Mouse (Mus musculus): ENCODE results near the gene Stx7.
"Not testable (repeated sequence)": the region's sequence is repeated elsewhere in the genome, so short reads cannot be mapped to it uniquely, and the experiment has no call there.

The Stx7 gene

GRCm38 (mm10) chr10:24149135-24149781 lies at the start of gene Stx7:
Gene Stx7, plus strand, starts transcription at chr10:24149302.
- peak; percentile 91 for DNase-seq

DNA sequence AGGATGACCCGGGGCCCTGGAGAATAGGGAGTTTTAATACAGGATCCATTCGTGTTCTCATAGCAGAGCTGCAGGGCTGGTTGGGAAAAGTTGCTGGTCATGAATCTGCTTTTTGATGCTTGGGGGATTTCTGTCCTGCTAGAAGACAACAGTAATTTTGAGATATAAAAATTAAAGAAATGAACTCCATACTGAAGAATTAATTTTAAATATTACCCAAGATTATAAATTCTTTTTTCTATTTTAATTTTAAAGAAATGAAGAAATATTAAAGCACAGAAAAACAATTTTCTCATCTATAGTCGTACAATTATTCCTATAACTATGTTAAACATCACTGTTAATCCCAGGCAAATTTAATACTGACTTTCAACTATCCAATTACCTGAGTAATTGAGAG lies 47.3 kb upstream of the Stx7 start, which contains the start of gene Taar8c:
Gene Taar8c, minus strand, starts transcription at position 101 of the 400 bp plus-strand sequence.
- not testable (repeated sequence) for DNase-seq

- DNase-seq = not testable (repeated sequence)
Measured at GRCm38 (mm10) chr10:24103299-24103698, 45.8 kb upstream of the Stx7 start.

- DNase-seq = no peak
Measured at GRCm38 (mm10) chr10:24107747-24108146, 41.4 kb upstream of the Stx7 start.

DNA sequence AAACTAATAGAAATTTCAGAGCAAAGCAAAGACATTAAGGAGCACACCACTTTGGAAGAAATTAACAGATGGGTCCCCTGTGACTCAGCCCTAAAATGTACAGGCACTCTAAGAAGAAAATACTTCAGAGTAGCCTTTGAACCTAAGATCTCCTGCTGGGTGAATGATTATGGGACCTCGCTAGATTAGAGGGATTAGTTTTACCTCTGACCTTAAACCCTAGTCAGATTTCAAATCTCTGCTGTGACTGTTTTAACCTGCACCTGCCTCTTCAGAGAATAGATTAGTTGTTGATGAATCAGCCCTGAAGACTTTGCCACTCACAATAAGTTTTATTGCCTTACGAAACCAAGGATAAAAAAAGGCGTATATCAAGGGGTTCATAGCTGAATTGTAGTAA lies 40.9 kb upstream of the Stx7 start:
- no peak for DNase-seq

DNA sequence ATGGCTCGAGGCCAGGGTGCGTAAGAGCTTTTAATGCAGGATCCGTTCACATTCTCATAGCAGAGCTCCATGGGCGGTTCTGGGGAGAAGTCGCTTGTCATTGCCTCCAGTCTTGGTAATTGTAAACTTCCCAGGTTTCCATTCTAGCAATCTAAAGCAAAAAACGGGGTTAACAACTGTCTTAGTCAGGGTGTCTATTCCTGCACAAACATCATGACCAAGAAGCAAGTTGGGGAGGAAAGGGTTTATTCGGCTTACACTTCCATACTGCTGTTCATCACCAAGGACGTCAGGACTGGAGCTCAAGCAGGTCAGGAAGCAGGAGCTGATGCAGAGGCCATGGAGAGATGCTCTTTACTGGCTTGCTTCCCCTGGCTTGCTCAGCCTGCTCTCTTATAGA lies 39.7 kb upstream of the Stx7 start, which contains the start of gene Taar9:
Gene Taar9, minus strand, starts transcription at position 101 of the 400 bp plus-strand sequence.
- not testable (repeated sequence) for DNase-seq

DNA sequence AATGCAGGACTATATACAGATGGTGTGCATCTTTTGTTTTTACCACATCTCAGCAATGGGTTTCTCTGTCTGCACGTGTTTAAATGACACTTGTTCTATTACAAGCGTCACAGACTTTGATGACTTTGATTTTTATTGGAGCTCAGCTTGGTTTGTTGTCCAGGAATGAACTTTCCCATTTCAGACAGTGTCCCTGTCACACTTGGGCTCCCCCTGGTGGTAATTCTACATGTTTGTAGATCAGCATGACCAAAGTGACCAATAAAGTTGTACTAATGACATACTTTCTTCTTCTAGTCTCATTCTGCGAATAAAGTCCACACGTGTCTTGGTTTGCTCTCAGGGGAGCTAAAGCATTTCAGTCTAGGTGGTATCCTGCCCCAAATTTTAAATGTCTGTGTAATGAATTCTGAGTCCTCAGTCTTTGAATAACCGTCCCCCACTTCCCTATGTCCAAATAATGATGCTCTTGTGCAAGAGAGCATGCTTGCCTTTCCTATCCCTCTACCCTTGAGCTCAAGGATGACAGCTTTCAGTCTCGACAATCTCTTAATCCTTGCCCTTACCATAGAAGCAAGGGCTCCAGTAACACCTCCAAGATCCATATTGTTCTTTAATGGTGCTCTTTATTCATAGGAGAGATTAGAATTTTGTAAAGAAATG lies 37.9 kb upstream of the Stx7 start:
- peak; percentile 16 for DNase-seq

GRCm38 (mm10) chr10:24131451-24132262 lies 17.4 kb upstream of the Stx7 start:
- DNase-seq = peak; percentile 46

DNA sequence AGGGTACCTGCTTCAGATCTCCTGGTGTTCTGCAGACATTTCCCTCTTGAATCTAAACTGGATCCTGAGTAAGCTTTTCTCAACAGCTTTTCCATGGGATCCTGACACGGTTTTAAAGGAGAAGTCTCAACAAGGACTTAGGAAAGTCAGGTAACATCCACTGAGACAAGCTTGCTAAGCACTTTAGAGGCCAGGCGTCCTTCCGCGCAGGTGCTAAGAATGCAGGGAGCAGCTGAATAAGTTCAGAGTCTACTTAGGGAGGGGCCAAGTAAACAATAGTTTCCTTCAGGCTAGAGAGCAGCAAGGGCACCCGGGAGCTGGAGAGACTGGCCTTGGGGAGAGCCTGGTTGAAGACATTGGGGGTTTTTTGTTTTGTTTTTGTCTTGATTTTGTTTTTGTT lies 16.8 kb upstream of the Stx7 start:
- no peak for DNase-seq

- DNase-seq = no peak
Measured at GRCm38 (mm10) chr10:24133132-24133531, 16.0 kb upstream of the Stx7 start.

DNA sequence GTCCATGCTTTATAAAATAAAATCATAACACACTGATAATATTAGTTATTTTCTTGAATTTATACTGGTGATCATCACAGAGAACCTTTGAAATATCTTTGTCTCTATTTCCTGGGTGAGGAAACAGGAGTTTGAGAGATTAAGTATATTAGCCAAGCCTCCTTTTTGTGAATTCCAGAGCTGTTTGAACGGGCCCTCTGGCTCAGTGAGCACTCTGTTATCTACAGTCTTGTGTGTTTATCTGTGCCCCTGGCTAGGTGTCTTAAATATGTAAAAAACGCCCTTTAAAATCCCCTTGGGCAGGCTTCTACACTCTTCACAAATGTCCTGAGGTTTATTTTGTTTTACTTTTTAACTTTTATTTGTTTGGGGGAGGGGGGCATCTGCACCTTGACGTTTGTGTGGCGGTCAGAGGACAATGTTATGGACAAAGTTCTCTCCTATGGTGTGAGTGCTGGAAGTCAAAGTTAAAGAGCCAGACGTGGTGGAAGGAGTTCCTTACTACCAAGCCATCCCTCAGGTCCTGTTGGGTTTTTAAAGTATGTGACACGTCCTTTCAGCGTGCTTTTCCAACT lies 14.9 kb upstream of the Stx7 start:
- no peak for DNase-seq

DNA sequence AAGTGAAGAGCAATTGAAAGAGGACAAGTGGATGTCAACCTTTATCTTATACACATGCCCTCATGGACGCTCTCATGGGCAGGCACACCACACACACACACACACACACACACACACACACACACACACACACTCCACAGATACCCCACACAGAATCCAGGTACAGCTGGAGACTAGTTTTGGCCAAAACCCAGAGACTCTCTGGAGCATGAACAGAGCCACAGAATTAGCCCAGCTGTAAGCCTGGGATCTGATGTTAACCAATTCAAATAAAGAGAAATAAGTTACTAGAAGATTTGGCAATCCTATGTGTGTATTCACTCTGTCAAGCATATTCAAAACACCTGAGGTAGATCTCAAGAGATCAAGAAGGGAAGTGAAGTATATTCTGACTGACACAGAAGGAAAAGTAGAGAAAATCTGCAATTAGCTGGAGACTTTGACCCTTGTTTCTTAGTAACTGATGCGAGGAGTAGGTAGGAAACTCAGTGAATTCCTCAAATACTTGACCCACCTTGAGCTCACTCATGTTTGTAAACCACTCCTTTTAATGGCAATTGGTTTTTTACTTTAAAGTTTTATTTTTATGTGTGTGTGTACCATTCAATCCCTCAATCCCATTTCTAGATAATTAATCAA lies 10.4 kb upstream of the Stx7 start:
- DNase-seq = no peak

GRCm38 (mm10) chr10:24142735-24143134 lies 6.4 kb upstream of the Stx7 start:
- DNase-seq = no peak

DNA sequence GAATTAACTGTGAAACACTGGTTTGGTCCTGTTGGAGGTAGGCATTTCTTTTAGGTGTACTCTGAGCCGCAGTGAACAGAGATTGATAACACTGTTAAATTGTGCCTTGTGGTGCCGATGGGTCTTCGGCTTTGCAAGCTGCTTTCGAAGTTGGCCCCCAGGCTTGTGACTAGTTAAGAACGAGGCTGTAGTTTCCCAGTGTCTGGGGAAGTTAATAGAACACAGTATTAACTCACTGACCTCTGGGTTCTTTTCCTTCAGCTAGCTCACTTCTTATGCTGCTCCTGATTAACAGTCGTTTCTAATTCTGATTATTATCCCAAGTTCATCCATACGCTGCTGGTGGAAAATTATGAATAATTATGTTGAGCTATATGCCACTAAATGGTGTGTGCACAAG lies 984 bp downstream of the Stx7 start:
- DNase-seq = no peak

GRCm38 (mm10) chr10:24158470-24159254 lies 9.6 kb downstream of the Stx7 start:
- no peak for DNase-seq

- no peak for DNase-seq
Measured at GRCm38 (mm10) chr10:24159575-24159974, 10.5 kb downstream of the Stx7 start.

- DNase-seq = no peak
Measured at GRCm38 (mm10) chr10:24160349-24160748, 11.2 kb downstream of the Stx7 start.

- no peak for DNase-seq
Measured at GRCm38 (mm10) chr10:24164137-24164908, 15.2 kb downstream of the Stx7 start.

DNA sequence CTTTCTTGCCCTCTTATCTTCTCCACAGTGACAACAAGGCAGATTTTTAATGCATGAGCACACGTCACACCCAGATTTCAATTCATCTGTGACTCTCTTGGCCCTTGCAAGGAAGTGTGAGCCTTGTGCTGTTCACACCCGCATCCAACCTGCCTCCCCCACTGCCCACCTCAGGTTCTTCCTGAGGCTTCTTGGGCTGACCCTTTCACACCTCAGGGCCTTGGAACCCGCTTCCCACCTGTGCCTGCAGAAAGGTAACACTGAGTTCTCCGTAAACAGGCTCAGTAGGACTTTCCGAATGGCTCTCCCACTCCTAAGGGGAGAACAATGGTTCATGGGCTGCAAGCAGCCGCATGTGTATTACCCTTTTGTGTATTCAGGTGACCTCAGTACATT lies 15.8 kb downstream of the Stx7 start:
- no peak for DNase-seq

GRCm38 (mm10) chr10:24165526-24166055 lies 16.5 kb downstream of the Stx7 start:
- no peak for DNase-seq
